ENCODE assay signal across 8 mouse cellular contexts in the genomic region with DNA sequence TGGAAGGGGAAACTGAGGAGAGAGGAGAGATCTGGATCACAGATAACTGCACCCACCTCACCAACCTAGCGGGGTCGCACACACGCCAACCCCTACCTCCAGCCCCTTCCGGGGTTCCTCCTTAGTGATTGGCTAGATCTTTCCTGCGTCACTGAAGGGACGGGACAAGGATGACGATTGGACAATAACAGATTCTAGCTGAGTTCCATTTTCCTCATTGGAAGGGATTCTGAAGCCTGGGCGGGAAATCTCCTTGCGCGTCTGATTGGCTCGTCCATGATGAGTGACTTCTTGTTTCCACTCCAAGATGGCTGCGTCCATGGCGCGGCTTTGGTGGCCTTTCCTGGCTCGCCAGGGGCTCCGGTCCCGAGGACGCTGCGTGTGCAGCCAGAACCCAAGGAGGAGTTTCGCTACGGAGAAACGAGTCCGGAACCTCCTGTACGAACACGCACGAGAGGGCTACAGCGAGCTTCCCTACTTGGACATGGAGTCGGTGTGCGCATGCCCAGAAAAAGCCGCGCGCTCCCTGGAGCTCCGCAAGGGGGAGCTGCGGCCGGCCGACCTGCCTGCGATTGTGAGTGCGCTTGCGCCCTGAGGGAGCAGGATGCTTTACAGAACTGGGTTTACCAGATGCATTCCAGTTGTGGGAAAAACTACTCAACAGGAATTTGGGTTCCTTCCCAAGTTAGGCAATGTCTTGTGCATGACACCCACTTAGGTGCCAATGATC. TPM values are rescaled to one million over a fixed set of nuclear protein-coding genes. Genes with fewer than 3 reads are reported as not detected.
DNase-seq lines count a peak whose midpoint lies in the region; ATAC-seq and TF ChIP-seq lines count a peak whose summit lies in the region.

Mrps12 (minus strand) TSS at position 112 of the 730 bp plus-strand sequence.
Sars2 (plus strand) TSS at position 284 of the 730 bp plus-strand sequence.

- peak; percentile 97 for ATAC-seq in Patski
- ATAC-seq in hindbrain, embryonic 13.5 days (ENCODE audit: low FRiP score), result peak; percentile 99

- in situ Hi-C loops in Patski (cut with MboI; ENCODE audit: low pct_unique_long_range_greater_than_20kb), result no loop called here

- under 1% methylated on average over 39 of the region's 39 CpGs for WGBS in hindbrain, embryonic 13.5 days

- H3K36me3 ChIP-seq in hindbrain, embryonic 13.5 days, result peaks cover 47% of the 10 kb centered on the region

- POLR2A ChIA-PET in Patski (lab: Charles Lee), result no interaction called here

- H3K9me3 ChIP-seq in hindbrain, embryonic 13.5 days, result no peaks in the 10 kb centered on the region

- CTCF ChIA-PET in Patski (lab: Charles Lee), result interaction anchor here (0.7 to 1.6 kb wide), 7 partner anchors 14 to 305 kb away, joined by 3 to 5 read pairs (median 3); partner anchors contain the start of genes Ccer2, Fbxo17, Gmfg and Sirt2

- H3K9ac ChIP-seq in hindbrain, embryonic 13.5 days, result peak within 1 kb of the TSS; percentile 91

- no peak for TF ChIP-seq CTCF in Patski (IDR thresholded peaks at IDR 0.05)

- no peaks in the 10 kb centered on the region for H3K27me3 ChIP-seq in Patski
- no peaks in the 10 kb centered on the region for H3K27me3 ChIP-seq in hindbrain, embryonic 13.5 days

- peak within 1 kb of the TSS; percentile 87 for H3K27ac ChIP-seq in hindbrain, embryonic 13.5 days

- DNase-seq in Patski (ENCODE audit: low read depth, low spot score), result peak; percentile 89
- peak; percentile 94 to 96 for DNase-seq in cerebellum, postnatal 14 days
- DNase-seq in frontal cortex, postnatal 14 days (ENCODE audit: low spot score in 2 of 2), result peak; percentile 94 to 97
- DNase-seq in layer of hippocampus, postnatal 25 days (ENCODE audit: extremely low spot score in 1 of 2, low spot score in 1 of 2), result peak; percentile 92 to 96
- peak; percentile 98 for DNase-seq in lung, postnatal 25 days (ENCODE audit: low spot score)
- peak; percentile 99 for DNase-seq in retina, embryonic 14.5 days (ENCODE audit: low spot score)
- peak; percentile 95 for DNase-seq in thymus, postnatal 4 days

- peak within 1 kb of the TSS; percentile 68 for H3K4me3 ChIP-seq in hindbrain, embryonic 13.5 days

- peak within 1 kb of the TSS; percentile 93 for H3K4me2 ChIP-seq in hindbrain, embryonic 13.5 days

- peaks cover 15% of the 10 kb centered on the region for H3K4me1 ChIP-seq in hindbrain, embryonic 13.5 days (replicated peaks)

RNA-seq across cellular contexts. Expression of gene Mrps12, which starts in this region (rescaled TPM):
- polyA plus RNA-seq in Patski (2021), result 65.8 TPM
- polyA plus RNA-seq in hindbrain, embryonic 13.5 days (2015; fragmentation: Nextera tagmentation; extraction: Ambion mirVana), result 108 and 114 TPM in 2 replicates
- 10 to 100 TPM; 62.4 to 70.0 TPM for total RNA-seq in layer of hippocampus, postnatal 25 days (2021)

RNA-seq across cellular contexts. Expression of gene Sars2, which starts in this region (rescaled TPM):
- polyA plus RNA-seq in Patski (2021), result 14.8 TPM
- 20.6 and 22.6 TPM in 2 replicates for polyA plus RNA-seq in hindbrain, embryonic 13.5 days (2015; fragmentation: Nextera tagmentation; extraction: Ambion mirVana)
- total RNA-seq in layer of hippocampus, postnatal 25 days (2021), result 10 to 100 TPM; 12.4 to 15.6 TPM

Comparison
In these comparisons a context has a peak if more than half of its experiments do, and no peak if none do; other contexts are left out.
1. Peak in every context shown above with its lines: DNase-seq, ATAC-seq, H3K4me3 ChIP-seq and H3K27ac ChIP-seq.